ENCODE assay signal across 20 mouse cellular contexts in genomic region chr3:36031740-36032510, GRCm38 (mm10). TPM values are rescaled to one million over a fixed set of nuclear protein-coding genes. Genes with fewer than 3 reads are reported as not detected.
DNase-seq lines count a peak whose midpoint lies in the region; ATAC-seq and TF ChIP-seq lines count a peak whose summit lies in the region.
"Had no signal": no experiment of that assay in that cellular context is flagged by ENCODE, and none has a peak within 500 bp of the region (broad histone marks: within the 10 kb centered on the region; RNA-seq: fewer than 3 reads in every experiment).

No protein-coding gene starts in this region.

- H3K9me3 ChIP-seq in heart, embryonic 15.5 days (replicated peaks) = no peaks in the 10 kb centered on the region
- no peaks in the 10 kb centered on the region for H3K9me3 ChIP-seq in lung, embryonic 14.5 days (ENCODE audit: low read depth, low read length)
- H3K9me3 ChIP-seq: hindbrain, embryonic 10.5 days; limb, embryonic 13.5 days had no signal

- H3K79me2 ChIP-seq in myocyte (ENCODE audit: control insufficient read depth, insufficient read depth) = no peaks in the 10 kb centered on the region

- 0 out of 2 replicates have a peak, but pooled peaks cover 2% of the 10 kb centered on the region for H3K4me1 ChIP-seq in heart, embryonic 15.5 days (replicated peaks)
- H3K4me1 ChIP-seq in lung, embryonic 14.5 days (ENCODE audit: insufficient read depth) = no peaks in the 10 kb centered on the region
- H3K4me1 ChIP-seq: hindbrain, embryonic 10.5 days; limb, embryonic 13.5 days had no signal

- no peak for TF ChIP-seq CTCF in lung, embryonic 14.5 days (IDR thresholded peaks at IDR 0.05; ENCODE audit: low read depth)

- ATAC-seq in heart, embryonic 15.5 days (replicated peaks; ENCODE audit: insufficient number of reproducible peaks, insufficient read depth, low FRiP score, low read depth) = no peak
- no peak for ATAC-seq in lung, embryonic 14.5 days (ENCODE audit: insufficient read depth)

- WGBS in heart, embryonic 15.5 days = 22% methylated on average over 6 of the region's 6 CpGs
- 38% methylated on average over 6 of the region's 6 CpGs for WGBS in lung, embryonic 14.5 days

- TF ChIP-seq POLR2A in myocyte (IDR thresholded peaks at IDR 0.05; ENCODE audit: insufficient read length, low read depth) = no peak

- H3K4me3 ChIP-seq in heart, embryonic 15.5 days = no peak overlapping the region
- no peak overlapping the region for H3K4me3 ChIP-seq in lung, embryonic 14.5 days (ENCODE audit: low read depth, low read length)
- no peak overlapping the region for H3K4me3 ChIP-seq in myocyte
- H3K4me3 ChIP-seq: hindbrain, embryonic 10.5 days; limb, embryonic 13.5 days had no signal

- intact Hi-C loops in gastrocnemius, postnatal 14 days (cut with DNase I; ENCODE audit: low total_unique reads) = no loop called here

- H3K4me2 ChIP-seq in heart, embryonic 15.5 days = peak overlapping the region; percentile 33
- no peak overlapping the region for H3K4me2 ChIP-seq in lung, embryonic 14.5 days
- peak overlapping the region; percentile 34 for H3K4me2 ChIP-seq in myocyte (ENCODE audit: low read depth)
- H3K4me2 ChIP-seq: limb, embryonic 13.5 days had no signal

- DNase-seq in adrenal gland, postnatal 10 days = peak; percentile 15
- no peak for DNase-seq in adrenal gland, postnatal 14 days
- DNase-seq in heart, adult 8-10 months (ENCODE audit: low spot score) = no peak
- DNase-seq in lung, embryonic 14.5 days = peak; percentile 19
- no peak for DNase-seq in lung, postnatal 4 days
- no peak for DNase-seq in gastrocnemius, postnatal 14 days
- DNase-seq: cerebellum, adult 11 months; kidney, adult 18-20 months; kidney, postnatal 4 days; spleen, adult 18-20 months; thymus, postnatal 25 days had no signal

- no peak overlapping the region for H3ac ChIP-seq in myocyte (ENCODE audit: control insufficient read depth, insufficient read length)

- peak overlapping the region; percentile 68 for H3K27ac ChIP-seq in heart, embryonic 15.5 days
- H3K27ac ChIP-seq in lung, embryonic 14.5 days (ENCODE audit: low read depth) = no peak overlapping the region
- H3K27ac ChIP-seq: hindbrain, embryonic 10.5 days; limb, embryonic 13.5 days had no signal

- H3K36me3 ChIP-seq in heart, embryonic 15.5 days = no peaks in the 10 kb centered on the region
- no peaks in the 10 kb centered on the region for H3K36me3 ChIP-seq in lung, embryonic 14.5 days (ENCODE audit: insufficient read depth)
- no peaks in the 10 kb centered on the region for H3K36me3 ChIP-seq in myocyte (ENCODE audit: control insufficient read depth, insufficient read depth)
- H3K36me3 ChIP-seq: hindbrain, embryonic 10.5 days; limb, embryonic 13.5 days had no signal

- H3K27me3 ChIP-seq in heart, embryonic 15.5 days = no peaks in the 10 kb centered on the region
- H3K27me3 ChIP-seq in lung, embryonic 14.5 days (ENCODE audit: insufficient read depth, low read length) = no peaks in the 10 kb centered on the region
- no peaks in the 10 kb centered on the region for H3K27me3 ChIP-seq in myocyte (ENCODE audit: control insufficient read depth, insufficient read depth, insufficient read length)
- H3K27me3 ChIP-seq: limb, embryonic 13.5 days had no signal

- no peak overlapping the region for H3K9ac ChIP-seq in heart, embryonic 15.5 days
- no peak overlapping the region for H3K9ac ChIP-seq in lung, embryonic 14.5 days
- H3K9ac ChIP-seq: limb, embryonic 13.5 days had no signal

TF ChIP-seq in myocyte, 11 proteins besides CTCF, POLR2A, EP300 and RAD21:
- TF ChIP-seq REST (IDR thresholded peaks at IDR 0.05; ENCODE audit: insufficient read depth, insufficient read length) = no peak

RNA-seq across cellular contexts. Expression of gene Ccdc144b, which starts 21.4 kb away (rescaled TPM):
- total RNA-seq in adrenal gland, postnatal 10 days (2021) = under 1 TPM; 0.06 to 0.12 TPM
- 0.15 TPM in 1 of 2 replicates, not detected in the other for total RNA-seq in adrenal gland, postnatal 14 days (2021)
- 0.08 and 0.09 TPM in 2 replicates for polyA plus RNA-seq in heart, embryonic 15.5 days (2015; fragmentation: Nextera tagmentation; extraction: Ambion mirVana)
- not detected for total RNA-seq in heart, adult 8-10 months (2022)
- not detected in 2 replicates for polyA plus RNA-seq in lung, embryonic 14.5 days (2014; fragmentation: Nextera tagmentation; extraction: Ambion mirVana)
- polyA plus RNA-seq in myocyte (2012; fragmentation: generic; extraction: Trizol) = not detected
- total RNA-seq in gastrocnemius, postnatal 14 days (2021) = not detected
- total RNA-seq: common myeloid progenitor, adult 5-6 weeks; gastrocnemius, adult 18-20 months; monocyte, adult 5-6 weeks had no signal
- polyA plus RNA-seq: hindbrain, embryonic 10.5 days; liver, embryonic 16.5 days; stomach, embryonic 16.5 days had no signal

RNA-seq across cellular contexts. Expression of gene Mccc1, which starts 31.4 kb away (rescaled TPM):
- total RNA-seq in adrenal gland, postnatal 10 days (2021) = 10 to 100 TPM; 93.1 to 94.1 TPM
- total RNA-seq in adrenal gland, postnatal 14 days (2021) = 89.4 and 90.7 TPM in 2 replicates
- polyA plus RNA-seq in heart, embryonic 15.5 days (2015; fragmentation: Nextera tagmentation; extraction: Ambion mirVana) = 63.1 and 64.3 TPM in 2 replicates
- 100 to 1,000 TPM in 1 of 4 experiments, 10 to 100 TPM in 3; 92.8 to 107 (median 94.9) TPM for total RNA-seq in heart, adult 8-10 months (2022)
- polyA plus RNA-seq in lung, embryonic 14.5 days (2014; fragmentation: Nextera tagmentation; extraction: Ambion mirVana) = 31.7 and 33.1 TPM in 2 replicates
- 12.7 TPM for polyA plus RNA-seq in myocyte (2012; fragmentation: generic; extraction: Trizol)
- 10 to 100 TPM; 23.0 to 30.4 TPM for total RNA-seq in gastrocnemius, postnatal 14 days (2021)

RNA-seq across cellular contexts. Expression of gene Acad9, which starts 33.9 kb away (rescaled TPM):
- 10 to 100 TPM; 56.7 to 64.7 TPM for total RNA-seq in adrenal gland, postnatal 10 days (2021)
- total RNA-seq in adrenal gland, postnatal 14 days (2021) = 42.4 and 48.5 TPM in 2 replicates
- 79.3 and 85.3 TPM in 2 replicates for polyA plus RNA-seq in heart, embryonic 15.5 days (2015; fragmentation: Nextera tagmentation; extraction: Ambion mirVana)
- total RNA-seq in heart, adult 8-10 months (2022) = 10 to 100 TPM; 39.1 to 47.6 (median 42.0) TPM
- polyA plus RNA-seq in lung, embryonic 14.5 days (2014; fragmentation: Nextera tagmentation; extraction: Ambion mirVana) = 90.4 and 92.1 TPM in 2 replicates
- polyA plus RNA-seq in myocyte (2012; fragmentation: generic; extraction: Trizol) = 20.5 TPM
- total RNA-seq in gastrocnemius, postnatal 14 days (2021) = 10 to 100 TPM; 19.2 to 27.3 TPM

Comparison
In these comparisons a context has a peak if more than half of its experiments do, and no peak if none do; other contexts are left out.
1. DNase-seq: peak in adrenal gland, postnatal 10 days (single experiment) and lung, embryonic 14.5 days (single experiment); none in adrenal gland, postnatal 14 days (single experiment), heart, adult 8-10 months (single experiment), lung, postnatal 4 days (0 of 2) and gastrocnemius, postnatal 14 days (single experiment).